Mouse (Mus musculus) midbrain, embryonic 13.5 days (tissue): ENCODE measurements around the gene Zmat1. TPM values are rescaled to one million over a fixed set of nuclear protein-coding genes. Genes with fewer than 3 reads are reported as not detected.

Source experiments
- ATAC-seq: fragments of 200-750 bp; cut with Nextera tagmentation; 2 replicates; pipeline ENCODE4 v1.8.0; 2017; ENCODE audit warnings: mild to moderate bottlenecking, moderate TSS enrichment, moderate library complexity
- H3K27ac ChIP-seq: fragments of 300-500 bp; sonication (generic); 2 replicates; pipeline ENCODE4 v1.5.1; 2015; ENCODE audit warnings: inconsistent platforms, mild to moderate bottlenecking, moderate library complexity
- H3K27me3 ChIP-seq: fragments of 300-500 bp; sonication (generic); 2 replicates; pipeline ENCODE4 v1.6.1; 2015; ENCODE audit warnings: mild to moderate bottlenecking, inconsistent platforms
- H3K36me3 ChIP-seq: fragments of 300-500 bp; sonication (generic); 2 replicates; pipeline ENCODE4 v1.6.1; 2015; ENCODE audit warnings: mild to moderate bottlenecking, inconsistent platforms
- H3K4me1 ChIP-seq: fragments of 300-500 bp; sonication (generic); replicated peaks from 2 replicates; pipeline ENCODE4 v1.6.1; 2015; ENCODE audit warnings: inconsistent platforms
- H3K4me2 ChIP-seq: fragments of 300-500 bp; sonication (generic); replicated peaks from 2 replicates; pipeline ENCODE4 v1.6.1; 2015; ENCODE audit warnings: moderate library complexity, mild to moderate bottlenecking, inconsistent platforms
- H3K4me3 ChIP-seq: fragments of 300-500 bp; sonication (generic); replicated peaks from 2 replicates; pipeline ENCODE4 v1.5.1; 2015; ENCODE audit warnings: mild to moderate bottlenecking, inconsistent platforms
- H3K9ac ChIP-seq: fragments of 300-500 bp; sonication (generic); replicated peaks from 2 replicates; pipeline ENCODE4 v1.6.1; 2015; ENCODE audit warnings: mild to moderate bottlenecking, inconsistent platforms
- H3K9me3 ChIP-seq: fragments of 300-500 bp; sonication (generic); 2 replicates; pipeline ENCODE4 v1.6.1; 2016; ENCODE audit warnings: mild to moderate bottlenecking, inconsistent platforms
- WGBS: fragments of 180-500 bp; shearing (Covaris S2); methylation state at CpG from one replicate; pipeline ENCODE4 v1.1.7; 2015; 5-methylcytosine and 5-hydroxymethylcytosine counted together
- polyA plus RNA-seq: library from polyadenylated mRNA; unstranded; fragments of >200 nt; fragmentation: Nextera tagmentation; extraction: Ambion mirVana; gene quantifications from 2 replicates; pipeline ENCODE4 v1.2.1, GENCODE M21; 2015

Gene Zmat1
- polyA plus RNA-seq, 1 experiment from 2014 or later: 7.1 TPM

DNA sequence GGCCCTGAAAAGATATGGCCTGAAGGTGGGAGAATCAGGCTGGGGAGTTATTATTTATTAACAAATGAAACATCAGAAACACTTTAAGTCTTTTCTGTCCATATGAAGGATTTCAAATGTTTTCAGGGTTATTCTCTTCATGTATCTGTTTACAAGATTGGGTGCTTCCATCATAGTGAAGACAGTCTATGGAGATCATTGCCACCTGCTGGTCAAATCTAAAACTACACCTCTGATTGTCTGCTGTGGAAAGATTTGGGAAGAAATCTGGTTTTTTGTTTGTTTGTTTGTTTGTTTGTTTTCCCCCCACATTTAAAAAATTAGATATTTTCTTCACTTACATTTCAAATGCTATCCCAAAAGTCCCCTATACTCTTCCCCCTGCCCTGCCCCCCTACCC lies 84.0 kb downstream of the Zmat1 start:
- no peak overlapping the region for H3K4me2 ChIP-seq
- H3K9ac ChIP-seq: no peak overlapping the region
- no peaks in the 10 kb centered on the region for H3K9me3 ChIP-seq
- H3K36me3 ChIP-seq: no peaks in the 10 kb centered on the region
- no peaks in the 10 kb centered on the region for H3K27me3 ChIP-seq
- 0 out of 2 replicates have a peak, but pooled peaks cover 2% of the 10 kb centered on the region for H3K4me1 ChIP-seq
- no peak overlapping the region for H3K4me3 ChIP-seq
- H3K27ac ChIP-seq: no peak overlapping the region
- no peak for ATAC-seq

- 61% methylated on average over 7 of the region's 7 CpGs for WGBS
- Histone ChIP-seq H3K27ac (peak overlapping the region; percentile 9; the same call in 1 of the 2 replicates), H3K27me3 (no peaks in the 10 kb centered on the region), H3K4me2 (no peak overlapping the region), H3K36me3 (no peaks in the 10 kb centered on the region), H3K4me1 (0 out of 2 replicates have a peak, but pooled peaks cover 2% of the 10 kb centered on the region), H3K9me3 (no peaks in the 10 kb centered on the region), H3K4me3 (no peak overlapping the region), H3K9ac (no peak overlapping the region)
- peak; percentile 53; the same call in 1 of the 2 replicates for ATAC-seq
Measured at GRCm38 (mm10) chrX:134923675-134924424, 85.2 kb downstream of the Zmat1 start.

Other genes with a start within 250 kb of the Zmat1 start
- 99.5 and 100.0 TPM in 2 replicates for gene Armcx2, start 200.0 kb downstream of the Zmat1 start, polyA plus RNA-seq
- gene Nxf2, start 44.5 kb downstream of the Zmat1 start, polyA plus RNA-seq: 0.15 and 0.39 TPM in 2 replicates
- not detected in 2 replicates for gene Gm15023, start 168.4 kb upstream of the Zmat1 start, polyA plus RNA-seq
- gene Tceal6, start 201.5 kb upstream of the Zmat1 start, polyA plus RNA-seq: 22.0 and 22.7 TPM in 2 replicates